Mouse (Mus musculus) heart, embryonic 14.5 days (tissue): ENCODE measurements around the gene Usp25. TPM values are rescaled to one million over a fixed set of nuclear protein-coding genes. Genes with fewer than 3 reads are reported as not detected.

Experiments
- ATAC-seq: fragments of 200-750 bp; cut with Nextera tagmentation; 2 replicates; pipeline ENCODE4 v1.8.0; 2017; ENCODE audit warnings: low read depth, moderate TSS enrichment; ENCODE audit not compliant: insufficient number of reproducible peaks, insufficient read depth, low FRiP score
- H3K27ac ChIP-seq, 2 experiments: fragments of 200-500 bp in 1 of 2; fragments of 300-500 bp in 1 of 2; sonication (generic) in 1 of 2; replicated peaks in 1 of 2; 2 replicates each; pipeline ENCODE4 v1.5.1; 2012 to 2014; ENCODE audit warnings: low read depth in 2 of 2, low read length in 2 of 2, control low read depth in 1 of 2, mild to moderate bottlenecking in 1 of 2, mixed read lengths in 1 of 2; ENCODE audit not compliant: control insufficient read depth in 1 of 2, insufficient read depth in 1 of 2
- H3K27me3 ChIP-seq: fragments of 300-500 bp; sonication (generic); 2 replicates; pipeline ENCODE4 v1.6.1; 2014; ENCODE audit warnings: mild to moderate bottlenecking, low read length, control low read depth; ENCODE audit not compliant: control insufficient read depth, insufficient read depth
- H3K36me3 ChIP-seq: fragments of 300-500 bp; sonication (generic); 2 replicates; pipeline ENCODE4 v1.6.1; 2014; ENCODE audit warnings: mild to moderate bottlenecking, control low read depth, low read length, mixed read lengths; ENCODE audit not compliant: control insufficient read depth, insufficient read depth
- H3K4me1 ChIP-seq, 2 experiments: fragments of 200-500 bp in 1 of 2; fragments of 300-500 bp in 1 of 2; sonication (generic) in 1 of 2; 2 replicates each; pipeline ENCODE4 v1.6.1; 2012 to 2014; ENCODE audit warnings: low read length in 2 of 2, control low read depth in 1 of 2, mixed read lengths in 1 of 2; ENCODE audit not compliant: control insufficient read depth in 2 of 2, insufficient read depth in 2 of 2
- H3K4me2 ChIP-seq: fragments of 300-500 bp; sonication (generic); 2 replicates; pipeline ENCODE4 v1.6.1; 2014; ENCODE audit warnings: mild to moderate bottlenecking, low read length
- H3K4me3 ChIP-seq, 2 experiments: fragments of 200-500 bp in 1 of 2; fragments of 300-500 bp in 1 of 2; sonication (generic) in 1 of 2; 2 replicates each; pipeline ENCODE4 v1.5.1; 2012 to 2014; ENCODE audit warnings: low read length in 2 of 2, mild to moderate bottlenecking in 2 of 2, control low read depth in 1 of 2, low read depth in 1 of 2, moderate library complexity in 1 of 2; ENCODE audit not compliant: control insufficient read depth in 1 of 2, insufficient read depth in 1 of 2
- H3K9ac ChIP-seq: fragments of 300-500 bp; sonication (generic); 2 replicates; pipeline ENCODE4 v1.6.1; 2014; ENCODE audit warnings: mild to moderate bottlenecking, low read length
- H3K9me3 ChIP-seq: fragments of 300-500 bp; sonication (generic); 2 replicates; pipeline ENCODE4 v1.6.1; 2016; ENCODE audit warnings: low read length, control low read depth; ENCODE audit not compliant: control insufficient read depth
- WGBS: fragments of 180-500 bp; shearing (Covaris S2); extraction: QIAGEN DNeasy Blood & Tissue Kit; methylation state at CpG from one replicate; pipeline ENCODE4 v1.1.7; 2014; 5-methylcytosine and 5-hydroxymethylcytosine counted together
- polyA plus RNA-seq: library from polyadenylated mRNA; unstranded; fragments of >200 nt; fragmentation: Nextera tagmentation; extraction: Ambion mirVana; gene quantifications from 2 replicates; pipeline ENCODE4 v1.2.1, GENCODE M21; 2014

Usp25 gene
- polyA plus RNA-seq, 1 experiment from 2014 or later: 32.5 TPM

GRCm38 (mm10) chr16:77026933-77027332 lies 13.4 kb downstream of the Usp25 start:
- H3K4me3 ChIP-seq: no peak overlapping the region
- H3K9me3 ChIP-seq: peaks cover 4% of the 10 kb centered on the region; the same call in 1 of the 2 replicates
- no peak overlapping the region for H3K9ac ChIP-seq
- H3K4me1 ChIP-seq: peaks cover 17 to 44% of the 10 kb centered on the region in 2 experiments
- 27% methylated on average over 6 of the region's 6 CpGs for WGBS
- H3K4me2 ChIP-seq: no peak overlapping the region
- H3K36me3 ChIP-seq: peaks cover 10% of the 10 kb centered on the region; the same call in 1 of the 2 replicates
- H3K27ac ChIP-seq: 0 out of 4 replicates have a peak overlapping the region, but pooled peaks of 1 of the 2 experiments have one; percentile 4
- ATAC-seq: no peak
- H3K27me3 ChIP-seq: no peaks in the 10 kb centered on the region

- peak overlapping the region; percentile 35; the same call in 1 of the 2 replicates for H3K9ac ChIP-seq
- H3K4me1 ChIP-seq: peaks cover 17 to 44% of the 10 kb centered on the region in 2 experiments
- H3K9me3 ChIP-seq: peaks cover 4% of the 10 kb centered on the region; the same call in 1 of the 2 replicates
- peak overlapping the region in 1 of 2 experiments; percentile 13; a peak in 1 of 4 replicates for H3K4me3 ChIP-seq
- peak; percentile 23; the same call in 1 of the 2 replicates for ATAC-seq
- peaks cover 10% of the 10 kb centered on the region; the same call in 1 of the 2 replicates for H3K36me3 ChIP-seq
- 45% methylated on average over 14 of the region's 14 CpGs for WGBS
- peak overlapping the region; percentile 26 to 57; a peak in 3 of 4 replicates for H3K27ac ChIP-seq
- H3K27me3 ChIP-seq: no peaks in the 10 kb centered on the region
- peak overlapping the region; percentile 59 for H3K4me2 ChIP-seq
Observed at GRCm38 (mm10) chr16:77027976-77028686, 14.6 kb downstream of the Usp25 start.

GRCm38 (mm10) chr16:77028687-77029417 lies 15.3 kb downstream of the Usp25 start:
- peak; percentile 57; the same call in 1 of the 2 replicates for ATAC-seq

GRCm38 (mm10) chr16:77030435-77030834 lies 16.9 kb downstream of the Usp25 start:
- no peaks in the 10 kb centered on the region for H3K9me3 ChIP-seq
- no peak overlapping the region for H3K4me2 ChIP-seq
- no peak overlapping the region for H3K27ac ChIP-seq
- no peak overlapping the region for H3K9ac ChIP-seq
- H3K36me3 ChIP-seq: peaks cover 15% of the 10 kb centered on the region
- no peaks in the 10 kb centered on the region for H3K27me3 ChIP-seq
- H3K4me1 ChIP-seq: peaks cover 17 to 46% of the 10 kb centered on the region in 2 experiments
- H3K4me3 ChIP-seq: no peak overlapping the region
- ATAC-seq: no peak
- 45% methylated on average over 2 of the region's 2 CpGs for WGBS

More at GRCm38 (mm10) chr16:77028687-77029417, 15.3 kb downstream of the Usp25 start:
- Histone ChIP-seq H3K36me3 (peaks cover 9% of the 10 kb centered on the region), H3K27ac (peak overlapping the region; percentile 26 to 57), H3K9ac (peak overlapping the region; percentile 1; the same call in 1 of the 2 replicates), H3K4me2 (peak overlapping the region; percentile 59), H3K9me3 (peaks cover 4% of the 10 kb centered on the region; the same call in 1 of the 2 replicates), H3K4me1 (peaks cover 17 to 44% of the 10 kb centered on the region in 2 experiments), H3K4me3 (peak overlapping the region in 1 of 2 experiments; percentile 13; a peak in 1 of 4 replicates), H3K27me3 (no peaks in the 10 kb centered on the region)
- 26% methylated on average over 10 of the region's 10 CpGs for WGBS

- Histone ChIP-seq H3K4me3 (no peak overlapping the region), H3K4me1 (peaks cover 5 to 20% of the 10 kb centered on the region in 2 experiments), H3K4me2 (no peak overlapping the region), H3K9me3 (no peaks in the 10 kb centered on the region), H3K27ac (no peak overlapping the region), H3K9ac (no peak overlapping the region), H3K27me3 (no peaks in the 10 kb centered on the region), H3K36me3 (peaks cover 40% of the 10 kb centered on the region)
- no peak for ATAC-seq
- 68% methylated on average over 5 of the region's 5 CpGs for WGBS
Observed at GRCm38 (mm10) chr16:77034329-77034728, 20.8 kb downstream of the Usp25 start.

- H3K4me1 ChIP-seq: peaks cover 2 to 16% of the 10 kb centered on the region in 2 experiments
- H3K4me2 ChIP-seq: no peak overlapping the region
- no peaks in the 10 kb centered on the region for H3K9me3 ChIP-seq
- no peak for ATAC-seq
- H3K27ac ChIP-seq: no peak overlapping the region
- peaks cover 44% of the 10 kb centered on the region for H3K36me3 ChIP-seq
- H3K4me3 ChIP-seq: no peak overlapping the region
- no peaks in the 10 kb centered on the region for H3K27me3 ChIP-seq
- H3K9ac ChIP-seq: no peak overlapping the region
- WGBS: 88% methylated on average over 8 of the region's 8 CpGs
Observed at GRCm38 (mm10) chr16:77034751-77035150, 21.2 kb downstream of the Usp25 start.

GRCm38 (mm10) chr16:77041573-77041972 lies 28.1 kb downstream of the Usp25 start:
- Histone ChIP-seq H3K4me2 (peak overlapping the region; percentile 13; the same call in 1 of the 2 replicates), H3K4me3 (no peak overlapping the region), H3K9me3 (no peaks in the 10 kb centered on the region), H3K36me3 (peaks cover 36% of the 10 kb centered on the region), H3K4me1 (peaks cover 3 to 22% of the 10 kb centered on the region in 2 experiments; a peak in 3 of 4 replicates), H3K9ac (no peak overlapping the region), H3K27me3 (no peaks in the 10 kb centered on the region), H3K27ac (peak overlapping the region in 1 of 2 experiments; percentile 21; a peak in 1 of 4 replicates)
- WGBS: 39% methylated on average over 5 of the region's 5 CpGs
- peak; percentile 61; the same call in 1 of the 2 replicates for ATAC-seq
